Mouse (Mus musculus) myocyte (in vitro differentiated cells): ENCODE measurements around the gene Zdhhc18. TPM values are rescaled to one million over a fixed set of nuclear protein-coding genes. Genes with fewer than 3 reads are reported as not detected.

Source experiments
- H3K27me3 ChIP-seq: one replicate; pipeline ENCODE4 v1.6.1; 2011; ENCODE audit not compliant: control insufficient read depth, insufficient read depth, insufficient read length
- H3K36me3 ChIP-seq: one replicate; pipeline ENCODE4 v1.6.1; 2011; ENCODE audit not compliant: control insufficient read depth, insufficient read depth
- H3K4me2 ChIP-seq: one replicate; pipeline ENCODE4 v1.6.1; 2011; ENCODE audit warnings: low read depth, control low read depth
- H3K4me3 ChIP-seq: one replicate; pipeline ENCODE4 v1.5.1; 2011; ENCODE audit warnings: mild to moderate bottlenecking, control low read depth, moderate library complexity
- H3K79me2 ChIP-seq: one replicate; pipeline ENCODE4 v1.6.1; 2011; ENCODE audit not compliant: control insufficient read depth, insufficient read depth
- H3ac ChIP-seq: one replicate; pipeline ENCODE4 v1.6.1; 2011; ENCODE audit not compliant: control insufficient read depth, insufficient read length
- CEBPB ChIP-seq: IDR thresholded peaks from 2 replicates; pipeline ENCODE4 v1.6.1; 2011; ENCODE audit warnings: mild to moderate bottlenecking, moderate library complexity; ENCODE audit not compliant: poor library complexity, insufficient read depth, severe bottlenecking
- E2F4 ChIP-seq: IDR thresholded peaks from one replicate; pipeline ENCODE4 v1.6.1; 2011; ENCODE audit warnings: mild to moderate bottlenecking, control low read depth, moderate library complexity; ENCODE audit not compliant: insufficient read depth
- MAX ChIP-seq: IDR thresholded peaks from one replicate; pipeline ENCODE4 v1.6.1; 2011; ENCODE audit warnings: low read depth, mild to moderate bottlenecking, control low read depth
- MYOD1 ChIP-seq, 3 experiments: IDR thresholded peaks; one replicate each; pipeline ENCODE4 v1.6.1; 2011; ENCODE audit warnings: control low read depth in 2 of 3, low read depth in 2 of 3, mild to moderate bottlenecking in 2 of 3, moderate library complexity in 1 of 3; ENCODE audit not compliant: insufficient read length in 2 of 3, control insufficient read depth in 1 of 3
- MYOG ChIP-seq, 3 experiments: IDR thresholded peaks; one replicate each; pipeline ENCODE4 v1.6.1; 2011; ENCODE audit warnings: control low read depth in 2 of 3, low read depth in 2 of 3, mild to moderate bottlenecking in 2 of 3; ENCODE audit not compliant: insufficient read length in 2 of 3, control insufficient read depth in 1 of 3, insufficient read depth in 1 of 3
- POLR2A ChIP-seq: IDR thresholded peaks from one replicate; pipeline ENCODE4 v1.6.1; 2011; ENCODE audit warnings: low read depth, mild to moderate bottlenecking, control low read depth, moderate library complexity; ENCODE audit not compliant: insufficient read length
- POLR2AphosphoS2 ChIP-seq: IDR thresholded peaks from one replicate; pipeline ENCODE4 v1.6.1; 2011; ENCODE audit warnings: low read depth, control low read depth; ENCODE audit not compliant: insufficient read length
- REST ChIP-seq: IDR thresholded peaks from one replicate; pipeline ENCODE4 v1.6.1; 2011; ENCODE audit warnings: mild to moderate bottlenecking, control low read depth, moderate library complexity; ENCODE audit not compliant: insufficient read depth, insufficient read length
- SRF ChIP-seq: IDR thresholded peaks from one replicate; pipeline ENCODE4 v1.6.1; 2011; ENCODE audit warnings: low read depth; ENCODE audit not compliant: control insufficient read depth, insufficient read length
- TCF12 ChIP-seq: IDR thresholded peaks from one replicate; pipeline ENCODE4 v1.6.1; 2011; ENCODE audit warnings: mild to moderate bottlenecking, control low read depth; ENCODE audit not compliant: poor library complexity, insufficient read depth, severe bottlenecking
- TCF3 ChIP-seq: IDR thresholded peaks from one replicate; pipeline ENCODE4 v1.6.1; 2011; ENCODE audit warnings: low read depth, control low read depth; ENCODE audit not compliant: insufficient read length
- USF1 ChIP-seq: IDR thresholded peaks from one replicate; pipeline ENCODE4 v1.6.1; 2011; ENCODE audit warnings: low read depth, mild to moderate bottlenecking, control low read depth, moderate library complexity
- polyA plus RNA-seq: library from polyadenylated mRNA; unstranded; fragments of >200 nt; fragmentation: generic; extraction: Trizol; gene quantifications from one replicate; pipeline ENCODE4 v1.2.1, GENCODE M21; 2012; ENCODE audit warnings: missing spikeins

Zdhhc18 gene
- polyA plus RNA-seq, 1 experiment = 14.3 TPM

- H3K4me2 ChIP-seq = no peak overlapping the region
- no peak for TF ChIP-seq USF1
- TF ChIP-seq MYOG (IDR thresholded peaks at IDR 0.05; ENCODE audit: control insufficient read depth in 1 of 3, insufficient read depth in 1 of 3, insufficient read length in 2 of 3, low read depth in 2 of 3) = peak in 1 of 3 experiments; percentile 0
- no peaks in the 10 kb centered on the region for H3K79me2 ChIP-seq
- H3K4me3 ChIP-seq = no peak overlapping the region
- no peak overlapping the region for H3ac ChIP-seq
- H3K27me3 ChIP-seq = no peaks in the 10 kb centered on the region
- H3K36me3 ChIP-seq = no peaks in the 10 kb centered on the region
These were observed 34.5 kb downstream of the Zdhhc18 start for GRCm38 (mm10) chr4:133615416-133615815.

DNA sequence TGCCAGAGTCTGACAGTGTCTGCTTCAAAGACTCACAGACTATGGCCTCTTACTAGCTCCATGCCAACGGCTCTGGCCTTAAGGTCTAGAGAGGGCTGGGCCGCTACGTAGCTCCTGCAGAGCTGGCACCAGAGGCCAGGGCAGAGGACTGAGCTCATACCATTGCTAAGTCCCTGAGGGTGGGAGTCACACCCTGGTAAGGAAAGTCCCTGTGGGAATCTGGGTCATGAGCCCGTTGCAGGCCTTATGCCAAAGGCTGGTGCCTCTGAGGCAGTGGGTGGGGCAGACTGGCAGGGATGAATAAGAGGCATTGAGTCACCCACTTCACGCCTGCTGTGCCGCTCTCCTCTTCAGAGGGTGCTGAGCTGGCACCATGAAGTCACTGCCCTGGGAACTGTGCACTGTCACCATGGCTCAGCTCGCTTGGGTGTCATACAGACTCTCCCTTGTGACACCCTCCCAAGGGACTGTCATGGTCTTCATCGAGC lies 35.6 kb downstream of the Zdhhc18 start:
- peak; percentile 79 for TF ChIP-seq REST
- TF ChIP-seq POLR2A = peak; percentile 33
- peak in 2 of 3 experiments; percentile 2 to 69 for TF ChIP-seq MYOD1 (IDR thresholded peaks at IDR 0.05; ENCODE audit: control insufficient read depth in 1 of 3, insufficient read length in 2 of 3, low read depth in 2 of 3)
- no peak for TF ChIP-seq TCF12
- no peak for TF ChIP-seq MAX
- no peak for TF ChIP-seq POLR2AphosphoS2
- no peak for TF ChIP-seq TCF3
- peak in 2 of 3 experiments; percentile 11 to 63 for TF ChIP-seq MYOG (IDR thresholded peaks at IDR 0.05; ENCODE audit: control insufficient read depth in 1 of 3, insufficient read depth in 1 of 3, insufficient read length in 2 of 3, low read depth in 2 of 3)
- no peak for TF ChIP-seq E2F4
- TF ChIP-seq CEBPB = no peak
- peak; percentile 59 for TF ChIP-seq SRF
- TF ChIP-seq USF1 = no peak
- Histone ChIP-seq H3K4me3 (no peak overlapping the region), H3ac (no peak overlapping the region), H3K79me2 (no peaks in the 10 kb centered on the region), H3K4me2 (peak overlapping the region; percentile 85), H3K27me3 (no peaks in the 10 kb centered on the region), H3K36me3 (no peaks in the 10 kb centered on the region)

DNA sequence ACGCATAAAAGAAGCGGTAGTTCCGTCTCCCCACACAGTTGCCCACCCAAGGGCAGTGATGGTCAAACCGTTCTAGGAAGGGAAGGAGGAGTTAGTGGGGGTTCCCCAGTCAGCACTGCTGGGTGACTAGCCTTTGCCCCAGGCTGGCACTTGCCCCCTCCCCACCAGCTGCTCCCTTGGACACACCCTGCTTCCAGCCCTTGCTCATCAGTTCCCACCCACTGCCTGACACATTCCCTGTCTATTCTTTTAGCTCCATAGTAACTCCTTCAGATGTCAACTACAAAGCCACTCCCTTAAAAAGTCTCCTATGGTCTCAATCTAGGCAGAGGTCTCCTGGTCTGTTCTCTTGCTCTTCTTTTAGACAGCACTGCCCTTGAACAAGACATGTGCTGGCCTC lies 36.1 kb downstream of the Zdhhc18 start:
- Histone ChIP-seq H3K27me3 (no peaks in the 10 kb centered on the region), H3K79me2 (no peaks in the 10 kb centered on the region), H3K4me3 (no peak overlapping the region), H3ac (no peak overlapping the region), H3K4me2 (peak overlapping the region; percentile 85), H3K36me3 (no peaks in the 10 kb centered on the region)
- TF ChIP-seq E2F4 (no peak), USF1 (no peak), REST (no peak), MAX (no peak), TCF3 (no peak), MYOD1 (IDR thresholded peaks at IDR 0.05; ENCODE audit: control insufficient read depth in 1 of 3, insufficient read length in 2 of 3, low read depth in 2 of 3) (peak in 2 of 3 experiments; percentile 34 to 84), MYOG (IDR thresholded peaks at IDR 0.05; ENCODE audit: control insufficient read depth in 1 of 3, insufficient read depth in 1 of 3, insufficient read length in 2 of 3, low read depth in 2 of 3) (peak; percentile 5 to 93 (median 15)), POLR2AphosphoS2 (no peak)

- H3K79me2 ChIP-seq = no peaks in the 10 kb centered on the region
- H3K36me3 ChIP-seq = no peaks in the 10 kb centered on the region
- no peak overlapping the region for H3K4me3 ChIP-seq
- TF ChIP-seq MYOG (IDR thresholded peaks at IDR 0.05; ENCODE audit: control insufficient read depth in 1 of 3, insufficient read depth in 1 of 3, insufficient read length in 2 of 3, low read depth in 2 of 3) = peak in 1 of 3 experiments; percentile 35
- peak in 2 of 3 experiments; percentile 21 to 64 for TF ChIP-seq MYOD1 (IDR thresholded peaks at IDR 0.05; ENCODE audit: control insufficient read depth in 1 of 3, insufficient read length in 2 of 3, low read depth in 2 of 3)
- TF ChIP-seq E2F4 = no peak
- TF ChIP-seq SRF = no peak
- H3K4me2 ChIP-seq = peak overlapping the region; percentile 85
- H3ac ChIP-seq = no peak overlapping the region
- H3K27me3 ChIP-seq = no peaks in the 10 kb centered on the region
These were observed 36.9 kb downstream of the Zdhhc18 start for GRCm38 (mm10) chr4:133613026-133613425.

DNA sequence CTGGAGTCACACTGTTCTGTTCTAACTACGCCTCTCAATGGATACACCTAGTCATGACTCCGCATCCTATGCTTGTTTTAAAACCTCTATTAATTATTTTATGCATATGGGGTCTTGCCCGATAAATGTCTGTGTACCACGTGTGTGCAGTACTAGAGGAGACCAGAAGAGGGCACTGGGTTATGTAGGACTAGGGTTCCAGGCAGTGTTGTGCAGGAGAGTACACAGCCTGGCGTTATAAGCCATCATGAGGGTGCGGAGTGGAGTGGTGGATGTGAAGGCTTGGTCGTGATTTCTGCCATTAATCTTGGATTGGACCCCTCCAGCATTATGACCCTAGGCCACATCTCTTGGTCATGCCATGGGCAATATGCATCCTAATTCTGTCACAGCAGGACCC lies 37.5 kb downstream of the Zdhhc18 start:
- H3ac ChIP-seq = no peak overlapping the region
- H3K79me2 ChIP-seq = no peaks in the 10 kb centered on the region
- H3K27me3 ChIP-seq = no peaks in the 10 kb centered on the region
- no peaks in the 10 kb centered on the region for H3K36me3 ChIP-seq
- H3K4me3 ChIP-seq = no peak overlapping the region
- no peak overlapping the region for H3K4me2 ChIP-seq
- no peak for TF ChIP-seq USF1
- TF ChIP-seq MYOD1 (IDR thresholded peaks at IDR 0.05; ENCODE audit: control insufficient read depth in 1 of 3, insufficient read length in 2 of 3, low read depth in 2 of 3) = no peak
- TF ChIP-seq SRF = no peak
- no peak for TF ChIP-seq TCF12
- TF ChIP-seq TCF3 = no peak
- TF ChIP-seq POLR2AphosphoS2 = no peak
- no peak for TF ChIP-seq MYOG (IDR thresholded peaks at IDR 0.05; ENCODE audit: control insufficient read depth in 1 of 3, insufficient read depth in 1 of 3, insufficient read length in 2 of 3, low read depth in 2 of 3)
- TF ChIP-seq E2F4 = no peak
- no peak for TF ChIP-seq REST
- TF ChIP-seq POLR2A = no peak
- TF ChIP-seq CEBPB = no peak
- TF ChIP-seq MAX = no peak
